Mouse (Mus musculus) hindbrain, embryonic 11.5 days (tissue): ENCODE measurements around the gene Vmn2r89. TPM values are rescaled to one million over a fixed set of nuclear protein-coding genes. Genes with fewer than 3 reads are reported as not detected.
A peak's percentile ranks its signal among the peaks of the same experiment; 100 is the strongest.
"Not testable (repeated sequence)": the region's sequence is repeated elsewhere in the genome, so short reads cannot be mapped to it uniquely, and the experiment has no call there.

Experiments
- ATAC-seq: fragments of 200-750 bp; cut with Nextera tagmentation; 2 replicates; pipeline ENCODE4 v1.8.0; 2017; ENCODE audit warnings: mild to moderate bottlenecking, moderate TSS enrichment, moderate library complexity; ENCODE audit not compliant: low FRiP score
- DNase-seq: peaks from one replicate; pipeline ENCODE4 v3.0.0-alpha.2; 2015; ENCODE audit warnings: low spot score
- H3K27ac ChIP-seq: fragments of 300-500 bp; sonication (generic); 2 replicates; pipeline ENCODE4 v1.5.1; 2014; ENCODE audit warnings: mild to moderate bottlenecking, low read depth, low read length
- H3K27me3 ChIP-seq: fragments of 300-500 bp; sonication (generic); 2 replicates; pipeline ENCODE4 v1.6.1; 2014; ENCODE audit warnings: mild to moderate bottlenecking, low read length, moderate library complexity, mixed read lengths; ENCODE audit not compliant: control insufficient read depth, insufficient read depth
- H3K36me3 ChIP-seq: fragments of 300-500 bp; sonication (generic); 2 replicates; pipeline ENCODE4 v1.6.1; 2014; ENCODE audit warnings: mild to moderate bottlenecking, low read length, moderate library complexity, mixed read lengths; ENCODE audit not compliant: control insufficient read depth, insufficient read depth
- H3K4me1 ChIP-seq: fragments of 300-500 bp; sonication (generic); replicated peaks from 2 replicates; pipeline ENCODE4 v1.6.1; 2014; ENCODE audit warnings: low read length, mixed read lengths; ENCODE audit not compliant: control insufficient read depth, insufficient read depth
- H3K4me2 ChIP-seq: fragments of 300-500 bp; sonication (generic); replicated peaks from 2 replicates; pipeline ENCODE4 v1.6.1; 2014; ENCODE audit warnings: mild to moderate bottlenecking, low read depth, low read length
- H3K4me3 ChIP-seq: fragments of 300-500 bp; sonication (generic); 2 replicates; pipeline ENCODE4 v1.5.1; 2014; ENCODE audit warnings: low read depth, low read length
- H3K9ac ChIP-seq: fragments of 300-500 bp; sonication (generic); 2 replicates; pipeline ENCODE4 v1.6.1; 2014; ENCODE audit warnings: low read depth, low read length
- H3K9me3 ChIP-seq: fragments of 300-500 bp; sonication (generic); 2 replicates; pipeline ENCODE4 v1.6.1; 2016; ENCODE audit warnings: low read length; ENCODE audit not compliant: control insufficient read depth
- WGBS: fragments of 180-500 bp; shearing (Covaris S2); extraction: QIAGEN DNeasy Blood & Tissue Kit; methylation state at CpG from one replicate; pipeline ENCODE4 v1.1.7; 2014; 5-methylcytosine and 5-hydroxymethylcytosine counted together
- polyA plus RNA-seq: library from polyadenylated mRNA; unstranded; fragments of >200 nt; fragmentation: Nextera tagmentation; extraction: Ambion mirVana; gene quantifications from 2 replicates; pipeline ENCODE4 v1.2.1, GENCODE M21; 2014

The Vmn2r89 gene
- polyA plus RNA-seq, 1 experiment from 2014 or later, result not detected

DNA sequence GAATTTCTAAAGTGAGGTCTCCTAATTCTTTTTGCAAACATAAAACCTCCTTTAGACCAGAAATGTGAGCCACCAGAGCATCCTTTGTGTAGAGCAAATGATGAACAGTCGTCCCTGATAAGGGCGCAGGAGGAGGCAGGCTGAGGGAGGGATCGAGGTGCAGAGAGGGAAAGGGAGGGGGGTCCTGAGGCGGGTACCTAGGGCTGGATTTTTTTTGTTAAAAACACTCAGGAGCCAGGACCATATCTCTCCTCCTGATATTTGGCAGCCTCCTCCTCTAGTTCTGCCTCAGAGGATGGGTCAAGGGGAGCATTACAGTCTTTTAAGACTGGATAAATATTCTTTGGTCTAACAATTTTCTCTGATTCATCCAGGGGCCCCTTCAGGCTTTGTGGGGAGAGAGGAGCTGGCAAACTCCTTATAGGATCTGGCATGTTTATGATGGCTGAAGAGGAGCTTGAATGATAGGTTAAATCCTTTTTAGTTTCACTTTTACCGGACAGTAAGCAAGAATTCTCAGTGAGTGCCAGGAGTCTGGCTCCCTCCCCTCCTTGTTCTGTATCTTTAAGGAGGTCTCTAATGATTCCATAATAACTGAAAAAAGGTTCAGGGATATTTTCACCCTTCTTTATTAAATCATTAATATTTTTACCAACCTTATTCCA, 30.5 kb downstream of the Vmn2r89 start:
- no peaks in the 10 kb centered on the region for H3K36me3 ChIP-seq
- H3K4me3 ChIP-seq, result no peak overlapping the region
- WGBS, result 88% methylated on average over 5 of the region's 5 CpGs
- no peaks in the 10 kb centered on the region for H3K9me3 ChIP-seq
- ATAC-seq (no peak), DNase-seq (no peak)
- H3K27me3 ChIP-seq, result no peaks in the 10 kb centered on the region
- no peak overlapping the region for H3K9ac ChIP-seq
- H3K4me1 ChIP-seq, result no peaks in the 10 kb centered on the region
- H3K4me2 ChIP-seq, result no peak overlapping the region
- no peak overlapping the region for H3K27ac ChIP-seq

DNA sequence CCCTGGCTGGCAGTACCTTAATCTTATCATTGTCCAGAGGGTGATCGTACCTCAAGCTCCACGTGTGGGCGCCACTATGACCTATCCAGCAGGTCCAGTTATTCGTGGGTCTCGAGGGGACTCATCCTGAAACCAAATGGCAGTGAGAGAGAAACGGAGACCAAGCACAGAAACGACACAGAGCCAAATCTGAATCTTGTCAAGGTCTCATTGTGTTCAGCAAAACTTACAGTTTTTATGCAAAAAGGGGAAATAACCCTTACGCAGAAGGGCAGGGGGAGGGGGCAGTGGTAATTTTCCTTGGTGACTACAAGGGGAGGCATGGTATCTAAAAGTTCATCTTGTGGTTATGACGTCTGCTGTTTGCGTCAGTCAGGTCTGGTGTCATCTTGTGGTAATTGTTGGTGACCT, 31.3 kb downstream of the Vmn2r89 start:
- not testable (repeated sequence) for DNase-seq, H3K9ac ChIP-seq, H3K27ac ChIP-seq, ATAC-seq, H3K9me3 ChIP-seq, H3K36me3 ChIP-seq, H3K27me3 ChIP-seq, H3K4me3 ChIP-seq, H3K4me1 ChIP-seq, H3K4me2 ChIP-seq
- WGBS, result 87% methylated on average over 10 of the region's 10 CpGs

DNA sequence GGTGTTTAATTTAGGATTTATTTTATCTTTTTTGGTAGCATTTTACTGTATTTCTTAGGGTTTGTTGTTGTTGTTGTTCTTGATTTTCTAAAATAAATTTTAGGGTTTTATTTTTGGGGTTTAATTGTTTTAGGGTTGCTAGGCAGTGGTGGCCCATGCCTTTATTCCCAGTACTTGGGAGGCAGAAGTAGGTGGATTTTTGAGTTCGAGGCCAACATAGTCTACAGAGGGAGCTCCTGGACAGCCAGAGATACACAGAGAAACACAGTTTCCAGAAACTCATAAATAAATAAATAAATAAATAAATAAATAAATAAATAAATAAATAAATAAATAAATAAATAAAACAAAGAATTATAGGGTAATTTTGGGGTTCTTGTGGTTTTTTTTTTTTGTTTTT, 32.0 kb downstream of the Vmn2r89 start:
- H3K4me2 ChIP-seq, result no peak overlapping the region
- no peaks in the 10 kb centered on the region for H3K36me3 ChIP-seq
- ATAC-seq, result no peak
- 97% methylated on average over 1 of the region's 1 CpGs for WGBS
- no peak overlapping the region for H3K4me3 ChIP-seq
- no peaks in the 10 kb centered on the region for H3K9me3 ChIP-seq
- H3K4me1 ChIP-seq, result no peaks in the 10 kb centered on the region
- no peaks in the 10 kb centered on the region for H3K27me3 ChIP-seq
- H3K27ac ChIP-seq, result no peak overlapping the region
- no peak overlapping the region for H3K9ac ChIP-seq
- no peak for DNase-seq

DNA sequence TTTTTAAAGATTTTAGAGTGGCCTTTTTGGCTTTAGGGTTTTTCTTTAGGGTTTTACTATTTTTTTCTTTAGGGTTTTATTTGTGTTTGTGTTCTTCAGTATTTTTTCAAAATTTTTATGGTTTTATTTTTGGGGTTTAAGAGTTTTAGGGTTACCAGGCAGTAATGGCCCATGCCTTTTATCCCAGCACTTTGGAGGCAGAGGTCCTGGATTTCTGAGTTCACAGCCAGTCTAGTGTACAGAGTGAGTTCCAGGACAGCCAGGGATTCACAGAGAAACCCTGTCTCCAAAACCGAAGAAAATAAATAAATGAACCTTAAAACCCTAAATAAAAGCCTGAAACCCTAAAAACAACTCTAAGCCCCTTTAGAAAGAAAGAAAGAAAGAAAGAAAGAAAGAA, 34.5 kb downstream of the Vmn2r89 start:
- H3K4me2 ChIP-seq, result no peak overlapping the region
- WGBS, result 72% methylated on average over 1 of the region's 1 CpGs
- no peak overlapping the region for H3K4me3 ChIP-seq
- H3K27me3 ChIP-seq, result no peaks in the 10 kb centered on the region
- no peaks in the 10 kb centered on the region for H3K36me3 ChIP-seq
- no peak overlapping the region for H3K9ac ChIP-seq
- no peaks in the 10 kb centered on the region for H3K9me3 ChIP-seq
- no peak overlapping the region for H3K27ac ChIP-seq
- H3K4me1 ChIP-seq, result no peaks in the 10 kb centered on the region
- ATAC-seq, result no peak
- no peak for DNase-seq

DNA sequence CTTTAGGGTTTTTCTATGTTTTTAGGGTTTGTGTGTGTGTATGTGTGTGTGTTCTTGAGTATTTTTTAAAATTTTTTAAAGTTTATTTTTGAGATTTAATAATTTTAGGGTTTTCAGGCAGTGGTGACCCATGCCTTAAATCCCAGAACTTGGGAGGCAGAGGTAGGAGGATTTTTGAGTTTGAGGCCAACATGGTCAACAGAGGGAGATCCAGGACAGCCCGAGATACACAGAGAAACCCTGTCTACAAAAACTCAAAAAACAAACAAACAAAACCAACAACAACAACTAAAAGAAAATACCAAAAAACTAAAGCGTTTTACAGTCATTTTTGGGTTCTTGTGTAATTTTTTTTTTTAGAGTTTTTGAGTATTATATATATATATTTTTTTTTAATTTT, 44.1 kb downstream of the Vmn2r89 start:
- no peaks in the 10 kb centered on the region for H3K4me1 ChIP-seq
- WGBS, result 91% methylated on average over 2 of the region's 2 CpGs
- H3K4me2 ChIP-seq, result no peak overlapping the region
- ATAC-seq (no peak), DNase-seq (peak; percentile 18)
- H3K9ac ChIP-seq, result no peak overlapping the region
- H3K9me3 ChIP-seq, result no peaks in the 10 kb centered on the region
- no peak overlapping the region for H3K4me3 ChIP-seq
- no peak overlapping the region for H3K27ac ChIP-seq
- H3K27me3 ChIP-seq, result no peaks in the 10 kb centered on the region
- no peaks in the 10 kb centered on the region for H3K36me3 ChIP-seq

DNA sequence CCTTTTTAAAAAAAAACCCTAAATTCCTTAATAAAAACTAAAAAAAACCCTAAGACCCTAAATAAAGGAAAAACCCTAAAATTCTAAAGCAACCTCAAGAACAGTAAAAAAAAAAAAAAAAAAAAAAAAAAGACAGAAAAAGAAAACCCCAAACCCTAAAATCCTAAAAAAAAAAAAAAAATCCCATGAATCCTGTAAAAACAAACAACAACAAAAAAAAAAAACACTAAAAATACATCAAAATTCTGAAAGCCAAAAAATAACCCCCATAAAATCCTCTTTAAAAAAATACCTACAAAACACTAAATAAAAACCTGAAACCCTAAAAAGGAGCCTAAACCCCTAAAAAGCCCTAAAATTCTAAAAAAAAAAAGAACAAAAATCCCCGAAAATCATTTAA, 45.3 kb downstream of the Vmn2r89 start:
- Histone ChIP-seq H3K9ac (no peak overlapping the region), H3K4me2 (no peak overlapping the region), H3K36me3 (no peaks in the 10 kb centered on the region), H3K27ac (no peak overlapping the region), H3K9me3 (no peaks in the 10 kb centered on the region), H3K4me1 (no peaks in the 10 kb centered on the region), H3K4me3 (no peak overlapping the region), H3K27me3 (no peaks in the 10 kb centered on the region)
- DNase-seq, result no peak
- 92% methylated on average over 1 of the region's 1 CpGs for WGBS
- no peak for ATAC-seq

DNA sequence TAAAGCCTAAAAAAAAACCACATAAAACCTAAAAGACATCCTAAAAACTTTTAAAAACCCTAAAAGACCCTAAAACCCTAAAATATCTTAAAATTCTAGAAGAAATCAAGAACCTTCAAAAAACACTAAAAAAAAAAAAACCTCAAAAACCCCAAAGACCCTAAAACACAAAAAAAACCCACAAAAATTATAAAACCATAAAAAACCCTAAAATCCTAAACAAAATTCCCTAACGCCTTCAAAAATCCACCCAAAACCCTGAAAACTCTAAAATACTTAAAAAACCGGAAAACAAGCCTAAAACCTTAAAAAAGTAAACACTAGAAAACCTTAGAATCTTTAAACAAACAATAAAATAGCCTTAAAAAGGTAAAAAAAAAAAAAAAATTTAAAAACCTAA, 46.3 kb downstream of the Vmn2r89 start:
- no peaks in the 10 kb centered on the region for H3K4me1 ChIP-seq
- no peaks in the 10 kb centered on the region for H3K9me3 ChIP-seq
- no peak overlapping the region for H3K9ac ChIP-seq
- 98% methylated on average over 2 of the region's 2 CpGs for WGBS
- no peak for DNase-seq
- no peak overlapping the region for H3K27ac ChIP-seq
- H3K27me3 ChIP-seq, result no peaks in the 10 kb centered on the region
- no peaks in the 10 kb centered on the region for H3K36me3 ChIP-seq
- H3K4me2 ChIP-seq, result no peak overlapping the region
- H3K4me3 ChIP-seq, result no peak overlapping the region
- ATAC-seq, result no peak

DNA sequence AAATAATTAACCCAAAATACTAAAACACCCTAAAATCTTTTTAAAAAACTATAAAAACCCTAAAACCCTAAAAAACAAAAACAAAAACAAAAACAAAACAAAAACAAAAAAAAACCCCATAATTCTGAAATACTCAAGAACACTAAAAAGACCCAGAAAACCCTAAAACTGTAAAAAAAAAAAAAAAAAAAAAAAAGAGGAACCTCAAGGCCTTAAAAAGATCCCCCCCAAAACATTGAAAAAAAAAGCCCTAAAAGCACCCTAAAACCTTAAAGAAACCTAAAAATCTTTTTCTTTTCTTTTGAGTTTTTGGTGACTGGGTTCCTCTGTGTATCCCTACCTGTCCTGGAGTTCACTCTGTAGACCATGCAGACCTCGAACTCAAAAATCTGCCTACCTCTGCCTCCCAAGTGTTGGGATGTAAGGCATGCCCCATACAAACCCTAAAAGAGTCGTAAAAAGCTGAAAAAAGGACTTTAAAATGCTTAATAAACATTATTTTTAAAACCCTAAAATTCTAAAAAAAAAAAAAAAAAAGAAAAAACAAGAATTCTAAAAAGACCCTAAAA, 48.1 kb downstream of the Vmn2r89 start:
- no peak overlapping the region for H3K4me2 ChIP-seq
- H3K4me3 ChIP-seq, result no peak overlapping the region
- no peak for DNase-seq
- H3K9me3 ChIP-seq, result no peaks in the 10 kb centered on the region
- no peaks in the 10 kb centered on the region for H3K36me3 ChIP-seq
- no peak overlapping the region for H3K9ac ChIP-seq
- no peak for ATAC-seq
- H3K27ac ChIP-seq, result no peak overlapping the region
- no peaks in the 10 kb centered on the region for H3K4me1 ChIP-seq
- 83% methylated on average over 2 of the region's 2 CpGs for WGBS
- H3K27me3 ChIP-seq, result no peaks in the 10 kb centered on the region

DNA sequence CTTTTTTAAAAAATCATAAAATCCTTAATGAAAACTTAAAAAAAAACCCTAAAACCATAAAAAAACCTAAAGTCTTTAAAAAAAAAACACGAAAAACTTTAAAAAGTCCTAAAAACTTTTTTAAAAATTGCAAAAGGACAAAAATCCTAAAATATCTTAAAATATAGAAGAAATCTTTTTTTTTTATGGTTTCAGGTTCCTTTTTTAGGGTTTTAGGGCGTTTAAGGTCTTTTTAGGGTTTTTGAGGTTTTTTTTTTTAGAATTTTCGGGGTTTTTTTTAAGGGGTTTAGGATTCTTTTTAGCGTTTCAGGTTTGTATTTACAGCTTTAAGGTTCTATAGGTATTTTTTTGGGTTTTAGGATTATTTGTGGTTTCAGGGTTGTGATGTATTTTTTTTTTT, 48.8 kb downstream of the Vmn2r89 start:
- no peak for ATAC-seq
- no peak for DNase-seq
- Histone ChIP-seq H3K36me3 (no peaks in the 10 kb centered on the region), H3K4me2 (no peak overlapping the region), H3K27me3 (no peaks in the 10 kb centered on the region), H3K4me1 (no peaks in the 10 kb centered on the region), H3K9me3 (no peaks in the 10 kb centered on the region), H3K9ac (no peak overlapping the region), H3K27ac (no peak overlapping the region), H3K4me3 (no peak overlapping the region)
- 91% methylated on average over 4 of the region's 4 CpGs for WGBS
